Mouse (Mus musculus): ENCODE data around the gene Olfr791.

DNA sequence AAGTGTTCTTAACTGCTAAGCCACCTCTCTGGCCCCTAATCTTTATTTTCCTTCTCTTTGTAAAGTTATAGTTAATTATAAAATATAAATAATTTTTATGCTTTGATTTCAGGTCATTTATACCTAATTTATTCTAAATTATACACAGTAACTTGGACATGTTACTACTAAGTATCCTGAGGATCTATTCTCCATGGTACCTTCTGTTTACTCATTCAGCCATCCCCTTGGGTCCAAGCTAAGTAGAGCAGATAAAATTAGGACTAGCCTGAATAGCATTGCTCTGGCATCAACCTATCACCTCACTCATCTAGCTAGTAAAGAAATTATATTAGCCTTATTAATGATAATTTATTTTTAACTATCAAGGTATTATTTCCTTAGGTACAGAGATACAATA lies 23.4 kb upstream of the Olfr791 start, which contains the start of gene Olfr790:
- TF ChIP-seq CTCF (IDR thresholded peaks at IDR 0.05; ENCODE audit: low read depth, low read length) (no peak), POLR2A (IDR thresholded peaks at IDR 0.05; ENCODE audit: insufficient read depth, low read length) (no peak)
